Mouse (Mus musculus): ENCODE results near the gene Arhgap45.

Gene Arhgap45

GRCm38 (mm10) chr10:80015583-80015982 is 870 bp upstream of the Arhgap45 start:
- no peak for DNase-seq (ENCODE audit: low spot score in 2 of 2)

- DNase-seq (ENCODE audit: low spot score in 2 of 2), result no peak
Observed at GRCm38 (mm10) chr10:80016931-80017330, 478 bp downstream of the Arhgap45 start.

GRCm38 (mm10) chr10:80017361-80017760 is 908 bp downstream of the Arhgap45 start:
- no peak for DNase-seq (ENCODE audit: low spot score in 2 of 2)

- DNase-seq (ENCODE audit: low spot score in 2 of 2), result no peak
Observed at GRCm38 (mm10) chr10:80017771-80018170, 1.3 kb downstream of the Arhgap45 start.

GRCm38 (mm10) chr10:80018739-80019297 is 2.4 kb downstream of the Arhgap45 start:
- DNase-seq (ENCODE audit: low spot score in 2 of 2), result no peak

GRCm38 (mm10) chr10:80019471-80020131 is 3.1 kb downstream of the Arhgap45 start:
- DNase-seq (ENCODE audit: low spot score in 2 of 2), result no peak

- no peak for DNase-seq (ENCODE audit: low spot score in 2 of 2)
Observed at GRCm38 (mm10) chr10:80020191-80020590, 3.7 kb downstream of the Arhgap45 start.

- no peak for DNase-seq (ENCODE audit: low spot score in 2 of 2)
Observed at GRCm38 (mm10) chr10:80020603-80021319, 4.3 kb downstream of the Arhgap45 start.

- DNase-seq (ENCODE audit: low spot score in 2 of 2), result no peak
Observed at GRCm38 (mm10) chr10:80021320-80021641, 4.8 kb downstream of the Arhgap45 start.

GRCm38 (mm10) chr10:80022164-80022563 is 5.7 kb downstream of the Arhgap45 start:
- DNase-seq (ENCODE audit: low spot score in 2 of 2), result no peak

- DNase-seq (ENCODE audit: low spot score in 2 of 2), result no peak
Observed at GRCm38 (mm10) chr10:80022806-80023205, 6.4 kb downstream of the Arhgap45 start.

GRCm38 (mm10) chr10:80023758-80024157 is 7.3 kb downstream of the Arhgap45 start:
- no peak for DNase-seq (ENCODE audit: low spot score in 2 of 2)

GRCm38 (mm10) chr10:80024229-80025043 is 8.0 kb downstream of the Arhgap45 start:
- DNase-seq (ENCODE audit: low spot score in 2 of 2), result no peak

GRCm38 (mm10) chr10:80025044-80025347 is 8.5 kb downstream of the Arhgap45 start:
- no peak for DNase-seq (ENCODE audit: low spot score in 2 of 2)

GRCm38 (mm10) chr10:80025463-80025862 is 9.0 kb downstream of the Arhgap45 start:
- no peak for DNase-seq (ENCODE audit: low spot score in 2 of 2)

- no peak for DNase-seq (ENCODE audit: low spot score in 2 of 2)
Observed at GRCm38 (mm10) chr10:80025889-80026288, 9.4 kb downstream of the Arhgap45 start.

GRCm38 (mm10) chr10:80027681-80028520 is 11.4 kb downstream of the Arhgap45 start:
- DNase-seq (ENCODE audit: low spot score in 2 of 2), result no peak

- DNase-seq (ENCODE audit: low spot score in 2 of 2), result no peak
Observed at GRCm38 (mm10) chr10:80028521-80028846, 12.0 kb downstream of the Arhgap45 start.

GRCm38 (mm10) chr10:80030191-80030590 is 13.7 kb downstream of the Arhgap45 start:
- DNase-seq (ENCODE audit: low spot score in 2 of 2), result no peak

- no peak for DNase-seq (ENCODE audit: low spot score in 2 of 2)
Observed at GRCm38 (mm10) chr10:80030736-80031135, 14.3 kb downstream of the Arhgap45 start.

- no peak for DNase-seq (ENCODE audit: low spot score in 2 of 2)
Observed at GRCm38 (mm10) chr10:80032799-80033480, 16.5 kb downstream of the Arhgap45 start.
